Mouse (Mus musculus) bone marrow, adult 2 months (tissue): ENCODE measurements around the gene Zfp580. TPM values are rescaled to one million over a fixed set of nuclear protein-coding genes. Genes with fewer than 3 reads are reported as not detected.

ENCODE experiments used
- H3K27ac ChIP-seq: fragments of 200-500 bp; 2 replicates; pipeline ENCODE4 v1.5.1; 2012; ENCODE audit warnings: low read depth, mild to moderate bottlenecking, control low read depth, inconsistent platforms, low read length; ENCODE audit not compliant: control insufficient read depth, poor library complexity, insufficient read depth
- H3K4me1 ChIP-seq: fragments of 200-500 bp; 2 replicates; pipeline ENCODE4 v1.6.1; 2011; ENCODE audit warnings: low read length; ENCODE audit not compliant: control insufficient read depth, insufficient read depth
- H3K4me3 ChIP-seq: fragments of 200-500 bp; replicated peaks from 2 replicates; pipeline ENCODE3; 2011; ENCODE audit warnings: mild to moderate bottlenecking, low read depth, low read length, control low read depth; ENCODE audit not compliant: control insufficient read depth
- CTCF ChIP-seq: fragments of 200-500 bp; IDR thresholded peaks from 2 replicates; pipeline ENCODE4 v1.5.1; 2011; ENCODE audit warnings: low read length, control low read depth; ENCODE audit not compliant: control insufficient read depth, insufficient read depth
- POLR2A ChIP-seq: fragments of 200-500 bp; IDR thresholded peaks from 2 replicates; pipeline ENCODE4 v1.6.1; 2011; ENCODE audit warnings: low read depth, mild to moderate bottlenecking, control low read depth, low read length, borderline replicate concordance; ENCODE audit not compliant: control insufficient read depth
- WGBS: fragments of 180-500 bp; shearing (Covaris S2); methylation state at CpG from one replicate; pipeline ENCODE4 v1.1.7; 2018; 5-methylcytosine and 5-hydroxymethylcytosine counted together
- polyA plus RNA-seq: library from polyadenylated mRNA; stranded (reverse); fragments of >200 nt; gene quantifications from 2 replicates; pipeline ENCODE4 v1.2.4, GENCODE M21; 2011; ENCODE audit warnings: low replicate concordance; ENCODE audit not compliant: missing spikeins, insufficient read depth, insufficient read length

Gene Zfp580
- polyA plus RNA-seq, 1 experiment: 4.6 TPM

DNA sequence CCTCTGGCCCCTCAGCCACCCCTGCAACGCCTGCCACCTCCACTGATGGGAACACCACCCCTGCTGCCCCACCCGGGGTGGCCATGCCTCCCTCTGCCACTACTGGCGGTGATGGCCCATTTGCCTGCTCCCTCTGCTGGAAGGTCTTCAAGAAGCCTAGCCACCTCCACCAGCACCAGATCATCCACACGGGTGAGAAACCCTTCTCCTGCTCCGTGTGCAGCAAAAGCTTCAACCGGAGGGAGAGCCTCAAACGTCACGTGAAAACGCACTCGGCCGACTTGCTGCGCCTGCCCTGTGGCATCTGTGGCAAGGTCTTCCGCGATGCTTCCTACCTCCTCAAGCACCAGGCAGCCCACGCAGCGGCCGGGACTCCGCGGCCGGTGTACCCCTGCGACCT, 21.4 kb upstream of the Zfp580 start:
- 94% methylated on average over 21 of the region's 21 CpGs for WGBS
- Histone ChIP-seq H3K4me1 (no peaks in the 10 kb centered on the region), H3K4me3 (no peak overlapping the region), H3K27ac (no peak overlapping the region)
- no peak for TF ChIP-seq CTCF
- TF ChIP-seq POLR2A: no peak

DNA sequence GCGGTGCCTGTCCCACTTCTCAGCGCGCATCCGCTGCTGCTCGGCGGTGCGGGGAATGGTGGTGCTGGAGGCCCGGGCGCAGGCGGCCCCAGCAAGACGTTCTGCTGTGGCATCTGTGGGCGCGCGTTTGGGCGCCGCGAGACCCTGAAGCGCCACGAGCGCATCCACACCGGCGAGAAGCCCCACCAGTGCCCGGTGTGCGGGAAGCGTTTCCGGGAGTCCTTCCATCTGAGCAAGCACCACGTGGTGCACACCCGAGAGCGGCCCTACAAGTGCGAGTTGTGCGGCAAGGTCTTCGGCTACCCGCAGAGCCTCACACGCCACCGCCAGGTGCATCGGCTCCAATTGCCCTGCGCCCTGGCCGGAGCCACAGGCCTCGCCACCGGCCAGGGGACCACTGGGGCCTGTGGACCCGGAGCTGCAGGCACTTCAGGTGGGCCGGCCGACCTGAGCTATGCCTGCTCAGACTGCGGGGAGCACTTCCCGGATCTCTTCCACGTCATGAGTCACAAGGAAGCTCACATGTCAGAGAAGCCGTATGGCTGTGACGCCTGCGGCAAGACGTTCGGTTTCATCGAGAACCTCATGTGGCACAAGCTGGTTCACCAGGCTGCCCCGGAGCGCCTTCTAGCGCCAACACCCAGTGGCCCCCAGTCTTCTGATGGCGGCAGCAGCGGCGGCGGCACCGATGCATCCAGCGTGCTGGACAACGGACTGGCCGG, 20.6 kb upstream of the Zfp580 start:
- Histone ChIP-seq H3K27ac (no peak overlapping the region), H3K4me1 (no peaks in the 10 kb centered on the region), H3K4me3 (no peak overlapping the region)
- TF ChIP-seq POLR2A (no peak), CTCF (no peak)
- WGBS: 95% methylated on average over 63 of the region's 63 CpGs

DNA sequence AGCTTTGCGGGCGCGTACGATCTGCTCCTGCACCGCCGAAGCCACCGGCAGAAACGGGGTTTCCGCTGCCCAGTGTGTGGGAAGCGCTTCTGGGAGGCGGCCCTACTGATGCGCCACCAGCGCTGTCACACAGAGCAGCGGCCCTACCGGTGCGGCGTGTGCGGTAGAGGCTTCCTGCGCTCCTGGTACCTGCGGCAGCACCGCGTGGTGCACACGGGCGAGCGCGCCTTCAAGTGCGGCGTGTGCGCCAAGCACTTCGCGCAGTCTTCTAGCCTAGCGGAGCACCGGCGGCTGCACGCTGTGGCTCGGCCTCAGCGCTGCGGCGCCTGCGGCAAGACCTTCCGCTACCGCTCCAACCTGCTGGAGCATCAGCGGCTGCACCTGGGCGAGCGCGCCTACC, 19.8 kb upstream of the Zfp580 start:
- Histone ChIP-seq H3K4me3 (no peak overlapping the region), H3K4me1 (no peaks in the 10 kb centered on the region; the same call in 1 of the 2 replicates), H3K27ac (no peak overlapping the region)
- WGBS: 96% methylated on average over 46 of the region's 46 CpGs
- TF ChIP-seq CTCF: no peak
- no peak for TF ChIP-seq POLR2A

DNA sequence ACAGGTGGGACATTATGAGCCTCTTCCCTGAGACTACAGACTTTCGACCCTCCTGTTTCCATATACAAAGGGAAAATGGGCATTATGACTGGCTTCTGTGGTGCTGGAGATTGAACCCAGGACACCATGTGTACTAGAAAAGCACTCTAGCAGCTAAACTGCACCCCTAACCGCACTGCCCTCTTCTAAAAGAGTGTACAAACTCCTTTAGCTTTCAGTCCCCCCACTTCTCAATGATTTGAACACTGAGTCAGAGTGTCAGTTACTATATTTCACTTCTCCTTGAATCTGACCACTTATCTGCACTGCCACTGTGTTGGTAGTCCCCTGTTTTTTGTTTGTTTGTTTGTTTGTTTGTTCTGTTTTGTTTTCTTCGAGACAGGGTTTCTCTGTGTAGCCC, 17.5 kb upstream of the Zfp580 start, which contains the start of gene 4632433K11Rik:
TSS of gene 4632433K11Rik (plus strand) at position 301 of the 400 bp plus-strand sequence.
- TF ChIP-seq CTCF (no peak), POLR2A (no peak)
- Histone ChIP-seq H3K4me1 (no peaks in the 10 kb centered on the region; the same call in 1 of the 2 replicates), H3K4me3 (no peak within 1 kb of the TSS), H3K27ac (no peak within 1 kb of the TSS)
- WGBS: 75% methylated on average over 3 of the region's 3 CpGs

DNA sequence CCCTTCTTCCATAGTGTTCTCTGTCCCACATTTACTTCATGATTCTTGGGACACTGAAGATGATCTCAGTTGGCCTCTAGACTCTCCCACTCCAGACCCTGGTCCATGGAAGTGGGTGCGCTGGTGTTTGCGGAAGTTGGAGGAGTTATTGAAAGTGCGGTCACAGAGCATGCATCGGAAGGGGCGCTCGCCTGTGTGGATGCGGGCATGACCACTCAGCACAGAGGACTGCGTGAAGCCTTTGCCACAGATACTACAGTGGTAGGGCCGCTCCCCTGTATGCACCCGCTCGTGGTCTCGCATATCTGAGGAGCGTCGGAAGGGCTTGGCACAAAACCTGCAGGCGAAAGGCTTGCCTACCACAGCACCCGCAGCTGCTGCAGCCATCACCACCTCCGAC, 15.7 kb upstream of the Zfp580 start:
- WGBS: 91% methylated on average over 17 of the region's 17 CpGs
- H3K4me1 ChIP-seq: peaks cover 2% of the 10 kb centered on the region
- TF ChIP-seq POLR2A (no peak), CTCF (no peak)
- H3K4me3 ChIP-seq: no peak overlapping the region
- no peak overlapping the region for H3K27ac ChIP-seq

DNA sequence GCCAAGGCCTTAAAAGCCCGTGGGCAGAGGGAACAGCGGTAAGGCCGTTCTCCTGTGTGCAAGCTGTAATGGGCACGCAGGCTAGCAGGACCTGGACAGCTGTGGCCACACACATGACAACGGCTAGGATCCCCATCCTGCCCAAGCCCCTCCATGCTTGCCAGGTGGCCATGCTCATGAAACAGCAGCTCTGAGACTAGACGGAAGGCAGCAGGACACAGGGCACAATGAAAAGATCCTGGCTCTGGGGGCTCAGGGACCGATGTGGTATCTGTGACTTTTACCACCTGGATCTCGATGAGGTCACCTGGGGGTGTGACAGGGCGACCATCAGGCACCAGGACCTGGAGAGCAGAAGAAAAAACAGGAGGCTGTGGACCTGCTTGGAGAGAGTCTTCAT, 15.2 kb upstream of the Zfp580 start:
- Histone ChIP-seq H3K4me3 (no peak overlapping the region), H3K27ac (no peak overlapping the region), H3K4me1 (peaks cover 2% of the 10 kb centered on the region)
- 88% methylated on average over 9 of the region's 9 CpGs for WGBS
- TF ChIP-seq POLR2A (no peak), CTCF (no peak)

DNA sequence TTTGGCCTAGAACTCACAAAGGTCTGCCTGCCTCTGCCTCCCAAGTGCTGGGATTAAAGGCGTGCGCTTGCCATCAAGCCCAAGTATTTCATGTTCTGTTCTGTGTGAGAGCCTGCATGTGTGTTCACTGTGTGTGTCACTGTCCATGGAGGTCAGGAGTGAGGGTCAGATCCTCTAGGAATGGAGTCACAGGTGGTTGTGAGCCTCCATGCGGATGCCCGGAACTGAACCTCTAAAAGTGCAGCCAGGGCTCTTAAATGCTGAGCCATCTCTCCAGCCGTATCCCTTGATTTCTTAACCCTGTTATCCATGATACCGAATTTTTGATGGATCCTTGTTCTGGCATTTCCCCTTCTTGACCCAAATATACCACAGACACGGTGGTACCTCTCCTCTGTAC, 14.3 kb upstream of the Zfp580 start:
- Histone ChIP-seq H3K4me1 (peaks cover 2% of the 10 kb centered on the region), H3K27ac (no peak overlapping the region), H3K4me3 (no peak overlapping the region)
- 91% methylated on average over 7 of the region's 7 CpGs for WGBS
- TF ChIP-seq CTCF (no peak), POLR2A (no peak)

DNA sequence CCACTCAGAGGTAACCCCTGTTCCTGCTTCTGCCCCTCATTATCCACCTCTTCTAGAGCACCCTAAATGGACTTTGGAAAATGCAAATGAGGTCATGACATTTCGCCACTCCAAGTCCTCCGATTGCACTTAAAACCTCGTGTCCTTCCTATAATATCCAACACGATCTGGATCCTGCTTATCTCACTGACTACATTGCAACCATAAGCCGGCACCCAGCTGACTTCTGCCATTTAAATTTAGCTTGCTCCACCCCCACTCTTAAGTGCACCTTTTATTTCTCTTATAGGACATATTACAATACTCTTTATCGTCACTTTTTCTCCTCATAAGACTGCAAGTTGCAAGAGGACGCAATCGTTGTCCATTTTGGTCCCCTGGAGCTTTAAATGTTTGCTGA, 13.9 kb upstream of the Zfp580 start:
- no peak overlapping the region for H3K4me3 ChIP-seq
- WGBS: 70% methylated on average over 8 of the region's 8 CpGs
- H3K4me1 ChIP-seq: peaks cover 2% of the 10 kb centered on the region
- no peak overlapping the region for H3K27ac ChIP-seq
- TF ChIP-seq POLR2A (no peak), CTCF (no peak)

DNA sequence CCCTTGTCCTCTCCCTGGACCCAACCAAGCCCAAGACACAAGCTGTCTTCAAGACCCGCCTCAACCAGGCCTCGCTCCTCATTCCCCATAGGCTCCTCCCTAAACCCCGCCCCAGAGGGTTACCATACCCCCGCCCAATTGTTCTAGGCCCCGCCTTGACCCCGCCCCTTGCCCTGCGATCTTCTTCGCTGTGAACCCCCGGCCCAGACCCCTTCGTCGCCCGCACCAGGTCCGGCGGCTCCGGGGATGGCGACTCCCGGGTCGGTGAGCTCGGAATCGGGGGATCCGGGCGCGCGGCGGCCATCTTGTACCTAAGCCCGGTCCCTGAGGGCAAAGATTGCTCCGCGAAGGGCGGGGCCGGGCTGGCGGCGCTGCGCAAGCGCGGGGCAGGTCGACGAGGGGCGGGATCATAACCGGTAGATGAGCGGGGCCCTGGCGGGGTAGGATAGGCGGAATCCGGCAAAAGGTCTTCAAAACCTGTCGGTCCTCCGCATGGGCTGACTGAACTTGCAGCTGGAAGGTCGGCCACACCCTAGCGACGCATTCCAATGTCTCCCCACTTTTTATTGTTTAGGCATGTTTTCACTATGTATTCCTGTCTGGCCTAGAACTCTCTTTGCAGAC, 13.1 kb upstream of the Zfp580 start, which contains the start of gene Zfp784:
TSS of gene Zfp784 (minus strand) at position 338 of the 624 bp plus-strand sequence.
- H3K4me1 ChIP-seq: peaks cover 2% of the 10 kb centered on the region
- H3K4me3 ChIP-seq: peak within 1 kb of the TSS; percentile 91
- H3K27ac ChIP-seq: peak within 1 kb of the TSS; percentile 92
- TF ChIP-seq CTCF (no peak), POLR2A (peak; percentile 41; the same call in 1 of the 2 replicates)
- under 1% methylated on average over 48 of the region's 48 CpGs for WGBS
